ENCODE assay signal across 9 mouse cellular contexts in the genomic region with DNA sequence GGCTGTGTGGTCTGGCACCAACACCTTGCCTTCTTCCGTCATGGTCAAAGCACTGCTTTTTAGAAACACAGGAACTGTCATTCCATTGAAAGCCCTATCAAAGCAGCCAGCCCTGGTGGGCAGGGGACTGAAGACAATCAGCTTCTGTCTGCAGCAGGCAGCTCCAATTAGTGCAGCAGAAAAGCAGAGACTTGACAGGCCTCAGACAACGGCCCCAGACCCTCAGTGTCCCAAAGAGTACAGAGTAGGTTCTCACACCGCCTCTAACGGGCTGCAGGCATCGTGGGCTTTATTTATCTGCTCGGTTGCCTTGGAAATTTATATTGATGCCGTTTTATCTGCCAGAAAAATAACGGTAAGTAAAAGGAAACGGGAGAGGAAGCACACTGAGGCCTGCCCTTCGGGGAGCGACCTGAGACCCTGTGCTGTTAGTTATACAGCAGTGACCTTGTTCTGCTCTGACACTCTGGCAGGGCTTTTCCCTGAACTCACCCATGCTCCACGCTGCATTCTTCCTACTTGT. TPM values are rescaled to one million over a fixed set of nuclear protein-coding genes. Genes with fewer than 3 reads are reported as not detected.
DNase-seq lines count a peak whose midpoint lies in the region; ATAC-seq and TF ChIP-seq lines count a peak whose summit lies in the region.
"Had no signal": no experiment of that assay in that cellular context is flagged by ENCODE, and none has a peak within 500 bp of the region (broad histone marks: within the 10 kb centered on the region; RNA-seq: fewer than 3 reads in every experiment).

No protein-coding gene starts in this region.

- TF ChIP-seq CTCF in testis, adult 2 months (IDR thresholded peaks at IDR 0.05; ENCODE audit: control insufficient read depth, insufficient read depth, insufficient replicate concordance, low read depth, low read length), result no peak

- no peak for TF ChIP-seq POLR2A in testis, adult 2 months (IDR thresholded peaks at IDR 0.05; ENCODE audit: control insufficient read depth, low read depth, low read length)

- ATAC-seq in limb, embryonic 12.5 days (ENCODE audit: insufficient number of reproducible peaks, insufficient read depth, low FRiP score, low TSS enrichment, low read depth), result peak; percentile 63; the same call in 1 of the 2 replicates

- no peaks in the 10 kb centered on the region for H3K9me3 ChIP-seq in limb, embryonic 12.5 days

- DNase-seq in adrenal gland, adult (ENCODE audit: inconsistent age in 2 of 2, low spot score in 1 of 2), result peak; percentile 20 to 54
- no peak for DNase-seq in adrenal gland, adult 18-20 months (ENCODE audit: low spot score in 2 of 2)
- DNase-seq in testis, postnatal 14 days (ENCODE audit: low spot score), result no peak
- peak; percentile 84 for DNase-seq in retina, embryonic 14.5 days (ENCODE audit: low spot score)
- no peak for DNase-seq in cerebellum, adult 9-10 months
- DNase-seq in cerebellum, adult 8-10 months, result no peak
- DNase-seq: lung, adult 2 months had no signal

- H3K4me3 ChIP-seq in testis, adult 2 months (ENCODE audit: control insufficient read depth, low read depth, low read length), result no peak overlapping the region
- no peak overlapping the region for H3K4me3 ChIP-seq in limb, embryonic 12.5 days (replicated peaks)

- H3K9ac ChIP-seq in limb, embryonic 12.5 days (replicated peaks), result no peak overlapping the region

- H3K27me3 ChIP-seq in testis, adult 2 months (ENCODE audit: control insufficient read depth, insufficient read depth, low read length), result no peaks in the 10 kb centered on the region
- H3K27me3 ChIP-seq in limb, embryonic 12.5 days, result no peaks in the 10 kb centered on the region

- no peaks in the 10 kb centered on the region for H3K36me3 ChIP-seq in testis, adult 2 months (ENCODE audit: control insufficient read depth, insufficient read depth, low read length)
- H3K36me3 ChIP-seq in limb, embryonic 12.5 days, result peaks cover 3% of the 10 kb centered on the region; the same call in 1 of the 2 replicates

- WGBS in limb, embryonic 12.5 days, result 34% methylated on average over 12 of the region's 12 CpGs

- peak overlapping the region; percentile 3 for H3K27ac ChIP-seq in testis, adult 2 months (ENCODE audit: control insufficient read depth, insufficient read depth, low read depth, low read length)
- peak overlapping the region; percentile 64; the same call in 1 of the 2 replicates for H3K27ac ChIP-seq in limb, embryonic 12.5 days

- no peak overlapping the region for H3K4me2 ChIP-seq in limb, embryonic 12.5 days

- H3K4me1 ChIP-seq in testis, adult 2 months (ENCODE audit: control insufficient read depth, insufficient read depth, low read length), result peaks cover 2% of the 10 kb centered on the region; the same call in 1 of the 2 replicates
- peaks cover 20% of the 10 kb centered on the region for H3K4me1 ChIP-seq in limb, embryonic 12.5 days (replicated peaks)

RNA-seq across cellular contexts. Expression of gene Lrrc1, which starts 48.1 kb away (rescaled TPM):
- 1 to 10 TPM; 7.5 to 7.9 TPM for total RNA-seq in adrenal gland, adult 18-20 months (2021)
- 106 and 234 TPM in 2 replicates for polyA plus RNA-seq in testis, adult 2 months (2012; rRNA removed)
- 11.4 and 13.2 TPM in 2 replicates for polyA plus RNA-seq in limb, embryonic 12.5 days (2016; fragmentation: Nextera tagmentation; extraction: Ambion mirVana)

Comparison
In these comparisons a context has a peak if more than half of its experiments do, and no peak if none do; other contexts are left out.
1. DNase-seq: peak in adrenal gland, adult (2 of 2) and retina, embryonic 14.5 days (single experiment); none in adrenal gland, adult 18-20 months (0 of 2), testis, postnatal 14 days (single experiment), cerebellum, adult 9-10 months (single experiment) and cerebellum, adult 8-10 months (single experiment).